Mouse (Mus musculus): ENCODE results near the gene Tns2. TPM values are rescaled to one million over a fixed set of nuclear protein-coding genes. Genes with fewer than 3 reads are reported as not detected.
A peak's percentile ranks its signal among the peaks of the same experiment; 100 is the strongest.

Tns2 gene
- polyA plus RNA-seq, 1 experiment from 2014 or later, result 14.9 TPM

DNA sequence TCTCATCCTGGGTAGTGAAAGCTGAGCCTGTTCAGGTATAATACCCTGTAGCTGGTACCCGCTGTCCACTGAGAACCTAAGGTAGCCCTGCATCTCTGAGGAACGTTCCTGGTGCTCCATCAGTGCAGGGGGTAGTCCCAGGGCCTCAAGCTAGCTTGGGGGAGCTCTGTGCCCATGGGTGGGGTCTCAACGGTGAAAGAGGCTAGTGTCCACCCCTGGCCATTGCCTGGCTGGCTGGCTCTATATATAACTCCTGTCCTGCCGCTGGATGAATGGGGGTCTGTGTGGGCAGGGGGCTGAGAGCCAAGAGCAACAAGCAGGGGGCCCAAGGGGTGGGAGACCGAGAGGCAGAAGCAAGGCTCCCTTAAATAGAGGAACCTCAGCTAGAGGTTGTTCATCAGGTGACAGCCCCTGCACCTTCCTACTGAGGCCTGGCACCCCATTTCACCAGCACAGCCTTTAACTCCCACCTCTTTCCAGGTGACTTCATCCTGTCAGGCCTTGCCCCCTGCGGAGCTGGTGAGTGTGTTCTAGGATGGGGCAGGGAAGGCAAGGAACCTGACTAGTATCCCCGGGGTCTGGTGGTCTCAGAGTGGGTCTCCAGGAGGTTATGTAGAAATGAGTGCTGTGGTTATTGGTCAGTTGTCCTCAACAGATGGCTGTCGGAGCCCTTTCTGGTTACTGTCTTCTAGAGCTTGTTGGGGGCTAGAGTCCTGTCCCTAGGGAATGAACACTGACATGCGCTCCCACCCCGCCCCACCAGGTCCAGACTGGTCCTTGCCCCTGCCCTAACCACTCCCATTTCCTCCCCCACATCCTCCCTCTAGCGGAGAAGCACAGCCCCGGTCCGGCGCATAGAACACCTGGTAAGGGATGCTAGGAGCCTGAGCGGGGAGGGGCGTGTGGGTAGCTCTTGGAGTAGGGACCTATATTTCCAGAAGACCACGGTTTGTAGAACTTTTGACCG lies 5.8 kb downstream of the Tns2 start:
- no peak overlapping the region for H3K27ac ChIP-seq (replicated peaks)
- 27% methylated on average over 18 of the region's 18 CpGs for WGBS
- H3K36me3 ChIP-seq (replicated peaks), result peaks cover 41% of the 10 kb centered on the region
- peak; percentile 58 for DNase-seq (ENCODE audit: low spot score)
- H3K4me3 ChIP-seq, result peak overlapping the region; percentile 55
- peaks cover 67% of the 10 kb centered on the region for H3K27me3 ChIP-seq (replicated peaks; ENCODE audit: low read depth, poor library complexity, severe bottlenecking)
- H3K9me3 ChIP-seq, result no peaks in the 10 kb centered on the region
- peaks cover 90% of the 10 kb centered on the region for H3K4me1 ChIP-seq

DNA sequence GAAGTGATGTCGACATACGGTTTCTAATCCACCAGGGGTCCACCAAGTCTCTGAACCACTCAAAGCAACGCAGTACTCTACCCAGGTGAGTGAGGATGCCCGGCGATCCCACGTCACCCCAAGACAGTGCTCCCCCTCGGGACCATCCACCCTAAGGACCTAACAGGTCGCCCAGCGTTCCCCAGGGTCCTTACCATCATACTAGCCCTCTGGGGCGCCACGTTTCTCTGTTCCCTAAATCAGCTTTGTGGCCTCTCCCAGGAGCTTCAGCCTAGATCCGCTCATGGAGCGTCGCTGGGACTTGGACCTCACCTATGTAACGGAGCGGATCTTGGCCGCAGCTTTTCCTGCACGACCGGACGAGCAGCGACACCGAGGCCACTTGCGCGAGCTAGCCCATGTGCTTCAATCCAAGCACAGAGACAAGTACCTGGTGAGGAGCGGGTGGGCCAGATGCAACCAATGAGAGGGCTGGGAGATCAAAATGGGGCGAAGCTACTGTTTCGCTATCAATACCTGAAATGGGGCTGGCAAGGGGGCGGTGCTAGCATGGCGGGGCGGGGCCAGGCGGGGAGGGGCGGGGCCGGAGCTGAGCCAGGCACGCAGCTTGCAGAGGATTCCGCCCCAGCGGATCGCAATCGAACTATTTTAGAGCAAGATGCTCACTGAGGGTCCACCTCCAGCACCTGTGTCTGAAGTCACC lies 6.7 kb downstream of the Tns2 start:
- H3K27ac ChIP-seq (replicated peaks), result no peak overlapping the region; the same call in 1 of the 2 replicates
- peak overlapping the region; percentile 55 for H3K4me3 ChIP-seq
- no peaks in the 10 kb centered on the region for H3K9me3 ChIP-seq
- peaks cover 49% of the 10 kb centered on the region for H3K36me3 ChIP-seq (replicated peaks)
- H3K4me1 ChIP-seq, result peaks cover 84% of the 10 kb centered on the region
- DNase-seq (ENCODE audit: low spot score), result peak; percentile 71
- 9% methylated on average over 38 of the region's 38 CpGs for WGBS
- H3K27me3 ChIP-seq (replicated peaks; ENCODE audit: low read depth, poor library complexity, severe bottlenecking), result peaks cover 59% of the 10 kb centered on the region

DNA sequence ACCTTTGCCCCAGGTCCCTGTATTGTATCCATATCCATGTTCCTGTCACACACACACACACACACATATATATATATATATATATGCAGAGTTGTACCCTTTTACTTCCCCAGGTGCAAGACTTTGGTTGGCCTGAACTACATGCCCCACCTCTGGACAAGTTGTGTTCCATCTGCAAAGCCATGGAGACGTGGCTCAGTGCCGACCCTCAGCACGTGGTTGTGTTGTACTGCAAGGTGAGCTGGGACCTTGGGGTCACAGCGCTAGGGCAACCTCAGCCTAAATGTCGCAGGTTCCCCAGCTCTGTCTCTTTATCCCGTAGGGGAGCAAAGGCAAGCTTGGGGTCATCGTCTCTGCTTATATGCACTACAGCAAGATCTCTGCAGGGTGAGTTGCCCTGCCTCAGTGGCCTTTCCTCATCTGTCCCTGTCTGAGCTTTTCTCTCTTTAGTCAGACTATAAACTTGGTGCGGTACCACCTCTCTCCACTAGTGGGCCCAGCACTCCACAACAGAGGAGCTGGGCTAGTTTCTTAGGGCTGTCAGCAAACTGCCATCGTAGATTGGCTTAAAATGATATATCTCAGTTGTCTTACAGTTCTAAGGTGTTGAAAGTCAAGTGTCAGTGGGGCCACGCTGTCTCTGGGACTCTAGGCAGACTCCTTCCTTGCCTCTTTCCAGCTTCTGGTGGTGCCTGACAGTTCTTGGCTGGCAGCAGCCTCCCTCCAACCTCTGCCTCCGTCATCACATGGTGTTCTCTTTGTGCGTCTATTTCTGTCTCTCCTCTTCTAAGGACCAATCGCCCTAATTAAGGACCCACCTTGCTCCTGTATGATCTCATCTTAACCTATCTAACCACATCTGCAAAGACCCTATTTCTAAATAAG lies 7.7 kb downstream of the Tns2 start:
- H3K4me1 ChIP-seq, result peaks cover 78% of the 10 kb centered on the region
- no peak overlapping the region for H3K27ac ChIP-seq (replicated peaks)
- DNase-seq (ENCODE audit: low spot score), result peak; percentile 77
- no peak overlapping the region for H3K4me3 ChIP-seq
- WGBS, result 45% methylated on average over 13 of the region's 13 CpGs
- peaks cover 60% of the 10 kb centered on the region for H3K36me3 ChIP-seq (replicated peaks)
- no peaks in the 10 kb centered on the region for H3K9me3 ChIP-seq
- H3K27me3 ChIP-seq (replicated peaks; ENCODE audit: low read depth, poor library complexity, severe bottlenecking), result peaks cover 49% of the 10 kb centered on the region

DNA sequence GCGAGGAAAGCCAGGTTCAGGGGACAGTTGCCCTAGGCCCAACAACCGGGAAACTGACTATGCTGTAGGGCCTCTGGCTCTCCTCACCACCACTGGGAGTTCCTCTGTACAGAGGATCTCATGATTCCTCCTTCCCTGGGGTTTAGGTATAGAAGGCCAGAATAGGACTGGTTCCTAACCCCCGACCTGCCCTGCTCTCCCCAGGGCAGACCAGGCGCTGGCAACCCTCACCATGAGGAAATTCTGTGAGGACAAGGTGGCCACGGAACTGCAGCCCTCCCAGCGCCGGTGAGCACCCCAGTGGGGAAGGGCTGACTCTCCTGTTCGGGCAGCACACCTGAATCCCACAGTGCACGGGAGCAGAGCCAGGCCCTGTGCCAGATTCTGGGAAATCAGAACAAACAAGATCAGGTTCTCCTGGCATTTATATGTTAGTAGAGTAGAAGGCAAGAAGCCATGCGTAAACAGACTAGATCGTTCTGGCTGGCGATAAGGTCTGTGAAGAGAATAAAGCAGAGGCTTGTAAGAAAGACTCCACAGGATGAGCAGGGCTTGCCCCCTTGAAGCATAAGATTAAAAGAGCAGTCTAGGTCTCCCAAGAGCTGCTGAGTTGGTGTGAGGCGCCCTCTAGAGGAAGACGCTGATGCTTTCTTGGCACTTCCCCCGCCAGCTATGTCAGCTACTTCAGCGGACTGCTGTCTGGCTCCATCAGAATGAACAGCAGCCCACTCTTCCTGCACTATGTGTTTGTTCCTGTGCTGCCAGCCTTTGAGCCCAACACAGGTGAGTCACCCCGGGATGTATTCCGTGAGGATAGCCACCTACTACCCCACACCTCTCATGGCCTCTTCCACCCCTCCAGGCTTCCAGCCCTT lies 8.7 kb downstream of the Tns2 start:
- H3K9me3 ChIP-seq, result no peaks in the 10 kb centered on the region
- 53% methylated on average over 18 of the region's 18 CpGs for WGBS
- 0 out of 2 replicates have a peak overlapping the region, but pooled peaks have one; percentile 6 for H3K27ac ChIP-seq (replicated peaks)
- peaks cover 69% of the 10 kb centered on the region for H3K36me3 ChIP-seq (replicated peaks)
- peaks cover 75% of the 10 kb centered on the region for H3K4me1 ChIP-seq
- H3K4me3 ChIP-seq, result no peak overlapping the region; the same call in 1 of the 2 replicates
- H3K27me3 ChIP-seq (replicated peaks; ENCODE audit: low read depth, poor library complexity, severe bottlenecking), result peaks cover 48% of the 10 kb centered on the region
- DNase-seq (ENCODE audit: low spot score), result peak; percentile 74

DNA sequence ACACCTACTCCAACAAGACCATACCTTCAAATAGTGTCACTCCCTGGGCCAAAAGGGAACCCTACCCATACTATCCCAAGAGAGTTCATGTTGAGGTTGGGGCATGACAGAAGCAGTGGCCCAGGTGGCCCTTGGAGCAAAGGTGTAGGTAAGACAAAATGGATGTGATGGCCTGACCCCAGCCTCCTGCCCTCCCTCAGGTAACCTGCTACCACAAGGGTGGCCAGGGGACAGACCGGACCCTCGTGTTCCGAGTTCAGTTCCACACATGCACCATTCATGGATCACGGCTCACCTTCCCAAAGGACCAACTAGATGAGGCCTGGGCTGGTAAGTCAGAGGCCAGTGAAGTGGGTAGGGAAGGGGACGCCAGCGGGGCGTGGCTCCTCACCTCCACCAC lies 10.1 kb downstream of the Tns2 start:
- no peak for DNase-seq (ENCODE audit: low spot score)
- peaks cover 80% of the 10 kb centered on the region for H3K36me3 ChIP-seq (replicated peaks)
- 95% methylated on average over 7 of the region's 7 CpGs for WGBS

DNA sequence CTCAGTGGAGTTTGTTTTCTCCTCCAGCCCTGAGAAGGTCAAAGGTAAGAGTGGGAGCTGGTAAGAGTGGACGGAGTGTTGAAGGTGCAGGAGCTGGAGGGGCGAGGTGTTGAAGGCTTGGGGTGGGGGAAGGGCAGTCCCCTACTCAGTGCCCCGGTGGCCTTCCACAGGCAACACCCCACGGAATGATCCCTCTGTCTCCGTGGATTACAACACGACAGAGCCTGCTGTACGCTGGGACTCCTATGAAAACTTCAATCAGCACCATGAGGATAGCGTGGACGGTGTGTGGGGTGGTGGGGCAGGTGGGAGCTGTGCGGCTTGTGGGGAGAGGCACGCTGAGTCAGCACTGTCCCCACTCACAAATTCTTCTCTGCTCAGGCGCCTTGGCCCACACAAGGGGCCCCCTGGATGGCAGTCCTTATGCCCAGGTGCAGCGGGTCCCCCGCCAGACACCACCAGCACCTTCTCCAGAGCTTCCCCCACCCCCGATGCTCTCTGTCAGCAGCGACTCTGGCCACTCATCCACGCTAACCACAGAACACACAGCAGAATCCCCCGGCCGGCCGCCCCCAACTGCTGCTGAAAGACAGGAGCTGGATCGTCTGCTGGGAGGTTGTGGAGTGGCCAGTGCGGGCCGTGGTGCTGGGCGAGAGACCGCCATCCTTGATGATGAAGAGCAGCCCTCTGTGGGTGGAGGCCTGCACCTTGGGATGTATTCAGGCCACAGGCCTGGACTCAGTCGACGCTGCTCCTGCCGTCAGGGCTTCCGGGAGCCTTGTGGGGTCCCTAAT lies 10.7 kb downstream of the Tns2 start:
- no peaks in the 10 kb centered on the region for H3K9me3 ChIP-seq
- no peak overlapping the region for H3K27ac ChIP-seq (replicated peaks)
- H3K36me3 ChIP-seq (replicated peaks), result peaks cover 80% of the 10 kb centered on the region
- DNase-seq (ENCODE audit: low spot score), result no peak
- WGBS, result 83% methylated on average over 29 of the region's 29 CpGs
- H3K27me3 ChIP-seq (replicated peaks; ENCODE audit: low read depth, poor library complexity, severe bottlenecking), result peaks cover 29% of the 10 kb centered on the region
- no peak overlapping the region for H3K4me3 ChIP-seq
- H3K4me1 ChIP-seq, result peaks cover 55% of the 10 kb centered on the region

More for the DNA sequence above, 10.1 kb downstream of the Tns2 start:
- Histone ChIP-seq H3K4me3 (no peak overlapping the region), H3K9me3 (no peaks in the 10 kb centered on the region), H3K27ac (replicated peaks) (no peak overlapping the region), H3K4me1 (peaks cover 61% of the 10 kb centered on the region), H3K27me3 (replicated peaks; ENCODE audit: low read depth, poor library complexity, severe bottlenecking) (peaks cover 35% of the 10 kb centered on the region)

DNA sequence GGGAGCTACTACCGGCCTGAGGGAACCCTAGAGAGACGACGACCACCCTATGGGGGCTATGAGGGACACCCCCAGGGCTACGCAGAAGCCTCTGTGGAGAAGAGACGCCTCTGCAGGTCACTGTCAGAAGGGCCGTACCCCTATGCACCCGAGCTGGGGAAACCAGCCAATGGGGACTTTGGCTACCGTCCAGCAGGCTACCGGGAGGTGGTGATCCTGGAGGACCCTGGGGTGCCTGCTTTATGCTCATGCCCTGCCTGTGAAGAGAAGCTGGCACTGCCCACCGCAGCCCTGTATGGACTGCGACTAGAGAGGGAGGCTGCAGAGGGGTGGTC lies 11.2 kb downstream of the Tns2 start:
- Histone ChIP-seq H3K4me3 (no peak overlapping the region), H3K27me3 (replicated peaks; ENCODE audit: low read depth, poor library complexity, severe bottlenecking) (peaks cover 23% of the 10 kb centered on the region), H3K4me1 (peaks cover 49% of the 10 kb centered on the region), H3K27ac (replicated peaks) (no peak overlapping the region), H3K9me3 (no peaks in the 10 kb centered on the region), H3K36me3 (replicated peaks) (peaks cover 84% of the 10 kb centered on the region)
- WGBS, result 83% methylated on average over 11 of the region's 11 CpGs
- no peak for DNase-seq (ENCODE audit: low spot score)

DNA sequence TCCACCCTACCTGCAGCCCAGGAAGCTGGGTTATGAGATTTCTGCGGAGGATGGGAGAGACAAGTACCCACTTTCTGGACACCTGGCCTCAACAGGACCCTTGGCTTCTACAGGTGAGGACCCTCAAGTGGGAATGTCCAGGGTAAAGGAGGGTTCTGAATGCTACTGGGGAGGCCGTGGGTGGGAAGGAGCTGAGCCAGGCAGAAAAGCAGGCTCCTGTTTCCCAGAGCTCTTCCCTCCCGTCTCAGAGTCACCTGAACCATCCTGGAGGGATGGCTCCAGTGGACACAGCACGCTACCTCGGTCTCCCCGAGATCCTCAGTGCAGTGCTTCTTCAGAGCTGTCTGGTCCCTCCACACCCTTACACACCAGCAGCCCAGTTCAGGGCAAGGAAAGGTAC lies 12.0 kb downstream of the Tns2 start:
- Histone ChIP-seq H3K9me3 (no peaks in the 10 kb centered on the region), H3K4me3 (no peak overlapping the region), H3K27ac (replicated peaks) (no peak overlapping the region), H3K4me1 (peaks cover 42% of the 10 kb centered on the region), H3K27me3 (replicated peaks; ENCODE audit: low read depth, poor library complexity, severe bottlenecking) (peaks cover 16% of the 10 kb centered on the region), H3K36me3 (replicated peaks) (peaks cover 88% of the 10 kb centered on the region)
- no peak for DNase-seq (ENCODE audit: low spot score)
- WGBS, result 92% methylated on average over 6 of the region's 6 CpGs

DNA sequence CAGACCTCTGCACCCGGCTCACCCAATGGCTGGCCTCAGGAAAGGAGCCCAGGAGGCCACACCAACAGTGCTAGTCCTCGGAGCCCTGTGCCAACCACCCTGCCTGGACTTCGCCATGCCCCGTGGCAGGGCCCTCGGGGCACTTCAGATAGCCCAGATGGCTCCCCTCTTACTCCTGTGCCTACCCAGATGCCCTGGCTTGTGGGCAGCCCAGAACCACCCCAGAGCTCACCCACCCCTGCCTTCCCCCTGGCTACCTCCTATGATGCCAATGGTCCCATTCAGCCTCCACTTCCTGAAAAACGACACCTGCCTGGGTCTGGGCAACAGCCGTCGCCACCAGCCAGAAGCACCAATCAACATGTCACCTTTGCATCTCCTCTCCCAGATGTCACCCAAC lies 12.6 kb downstream of the Tns2 start:
- H3K9me3 ChIP-seq, result no peaks in the 10 kb centered on the region
- peaks cover 38% of the 10 kb centered on the region for H3K4me1 ChIP-seq
- DNase-seq (ENCODE audit: low spot score), result no peak
- H3K27me3 ChIP-seq (replicated peaks; ENCODE audit: low read depth, poor library complexity, severe bottlenecking), result peaks cover 10% of the 10 kb centered on the region
- H3K4me3 ChIP-seq, result no peak overlapping the region
- peaks cover 94% of the 10 kb centered on the region for H3K36me3 ChIP-seq (replicated peaks)
- H3K27ac ChIP-seq (replicated peaks), result no peak overlapping the region
- 80% methylated on average over 8 of the region's 8 CpGs for WGBS

DNA sequence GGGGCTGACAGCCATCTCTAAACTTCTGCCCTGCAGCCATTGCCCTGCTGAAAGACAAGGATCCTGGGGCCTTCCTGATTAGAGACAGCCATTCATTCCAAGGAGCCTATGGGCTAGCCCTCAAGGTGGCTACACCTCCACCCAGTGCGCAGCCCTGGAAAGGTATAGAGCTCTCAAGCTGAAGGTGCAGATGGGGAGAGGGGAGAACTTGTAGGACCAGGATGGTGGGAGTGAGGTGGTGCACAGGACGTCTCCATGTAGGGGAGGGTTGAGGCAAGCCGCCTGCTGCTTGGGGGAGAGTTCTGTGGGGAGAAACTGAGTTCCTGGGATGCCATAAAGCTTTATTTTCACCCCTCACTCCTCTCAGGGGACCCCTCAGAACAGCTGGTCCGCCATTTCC lies 13.5 kb downstream of the Tns2 start:
- Histone ChIP-seq H3K36me3 (replicated peaks) (peaks cover 99% of the 10 kb centered on the region), H3K27ac (replicated peaks) (no peak overlapping the region), H3K27me3 (replicated peaks; ENCODE audit: low read depth, poor library complexity, severe bottlenecking) (peaks cover 1% of the 10 kb centered on the region; the same call in 1 of the 2 replicates), H3K4me1 (peaks cover 38% of the 10 kb centered on the region), H3K9me3 (no peaks in the 10 kb centered on the region), H3K4me3 (no peak overlapping the region)
- no peak for DNase-seq (ENCODE audit: low spot score)
- 87% methylated on average over 4 of the region's 4 CpGs for WGBS

Measured in embryonic facial prominence, embryonic 10.5 days (tissue).